24 mouse cellular contexts compared by ENCODE assay signal in the genomic region with DNA sequence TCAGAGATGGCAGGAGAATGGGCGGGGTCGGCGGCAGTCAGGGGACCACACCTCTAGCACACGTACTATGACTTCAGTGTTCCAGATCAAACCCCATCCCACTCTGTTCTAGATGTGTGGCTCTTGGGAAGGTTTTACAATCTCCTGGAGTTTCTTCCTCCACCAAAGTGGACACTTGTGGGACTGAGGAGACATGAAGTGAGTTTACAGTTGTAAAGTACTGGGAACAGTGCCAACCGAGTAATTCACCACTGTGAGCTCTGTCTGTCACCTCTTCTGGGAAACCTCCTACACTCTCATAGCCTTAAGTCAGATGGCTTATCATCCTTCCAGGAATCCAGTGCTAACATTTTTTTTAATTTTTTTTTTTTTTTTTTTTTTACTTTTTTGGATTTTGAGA.
DNase-seq lines count a peak whose midpoint lies in the region; ATAC-seq and TF ChIP-seq lines count a peak whose summit lies in the region.
"Had no signal": no experiment of that assay in that cellular context is flagged by ENCODE, and none has a peak within 500 bp of the region (broad histone marks: within the 10 kb centered on the region; RNA-seq: fewer than 3 reads in every experiment).

No protein-coding gene starts in this region.

- H3K9me3 ChIP-seq in intestine, postnatal 0 days (ENCODE audit: control insufficient read depth) = no peaks in the 10 kb centered on the region
- H3K9me3 ChIP-seq in intestine, embryonic 15.5 days = 0 out of 2 replicates have a peak, but pooled peaks cover 2% of the 10 kb centered on the region
- H3K9me3 ChIP-seq: limb, embryonic 10.5 days; liver, embryonic 15.5 days; neural tube, embryonic 15.5 days had no signal

- 0 out of 2 replicates have a peak, but pooled peaks cover 4% of the 10 kb centered on the region for H3K4me1 ChIP-seq in intestine, postnatal 0 days (replicated peaks; ENCODE audit: control insufficient read depth, insufficient read depth, low read length)
- H3K4me1 ChIP-seq in intestine, embryonic 15.5 days (replicated peaks) = 0 out of 2 replicates have a peak, but pooled peaks cover 2% of the 10 kb centered on the region

- peak; percentile 61 for ATAC-seq in intestine, postnatal 0 days
- ATAC-seq in intestine, embryonic 15.5 days = no peak
- ATAC-seq: CD4-positive, CD25-positive, alpha-beta regulatory T cell, adult 4 months had no signal

- WGBS in intestine, postnatal 0 days = 64% methylated on average over 5 of the region's 5 CpGs
- WGBS in intestine, embryonic 15.5 days = 83% methylated on average over 5 of the region's 5 CpGs

- DNase-seq in 3T3-L1 (ENCODE audit: low read depth, low spot score) (peak; percentile 59), MEL-GATA-1-ER (ENCODE audit: extremely low read depth, low read depth) (peak; percentile 60)
- DNase-seq in c-Kit-positive CD71-positive TER-119-negative erythroid progenitor cells, embryonic 14.5 days (ENCODE audit: low read depth) = peak; percentile 25
- DNase-seq in Muller cell, postnatal 12 days (ENCODE audit: inconsistent ontology term) = no peak
- DNase-seq in cerebellum, adult 8-10 months = no peak
- no peak for DNase-seq in gastrocnemius, postnatal 36 days
- DNase-seq: cerebellum, postnatal 10 days; gastrocnemius, postnatal 10 days; heart, adult 11 months; heart, postnatal 10 days; kidney, adult 18-20 months; liver; lung, postnatal 36 days had no signal

- H3K4me3 ChIP-seq in intestine, postnatal 0 days (ENCODE audit: low read depth, low read length) = no peak overlapping the region
- H3K4me3 ChIP-seq in intestine, embryonic 15.5 days (replicated peaks) = no peak overlapping the region
- H3K4me3 ChIP-seq: embryonic facial prominence, embryonic 10.5 days; forebrain, embryonic 10.5 days; heart, embryonic 12.5 days; limb, embryonic 10.5 days; liver, embryonic 15.5 days; midbrain, embryonic 10.5 days; neural tube, embryonic 15.5 days had no signal

- TF ChIP-seq CTCF in intestine, postnatal 0 days (IDR thresholded peaks at IDR 0.05; ENCODE audit: low read depth) = no peak

- H3K9ac ChIP-seq in intestine, postnatal 0 days (ENCODE audit: low read depth, low read length) = no peak overlapping the region
- H3K9ac ChIP-seq in intestine, embryonic 15.5 days = no peak overlapping the region
- H3K9ac ChIP-seq: heart, embryonic 12.5 days; liver, embryonic 15.5 days; neural tube, embryonic 15.5 days had no signal

- intact Hi-C loops in gastrocnemius, postnatal 36 days (cut with DNase I) = loop anchor here (5.0 kb wide), 2 partner anchors 105 to 275 kb away; partner anchors contain the start of gene Fam43a

- no peak overlapping the region for H3K27ac ChIP-seq in intestine, postnatal 0 days (ENCODE audit: low read depth, low read length)
- H3K27ac ChIP-seq in intestine, embryonic 15.5 days = no peak overlapping the region
- H3K27ac ChIP-seq: embryonic facial prominence, embryonic 10.5 days; limb, embryonic 10.5 days; liver, embryonic 15.5 days; midbrain, embryonic 10.5 days; neural tube, embryonic 15.5 days; stomach, postnatal 0 days had no signal

- no peaks in the 10 kb centered on the region for H3K27me3 ChIP-seq in intestine, postnatal 0 days (replicated peaks; ENCODE audit: control insufficient read depth, insufficient read depth, low read length)
- no peaks in the 10 kb centered on the region for H3K27me3 ChIP-seq in intestine, embryonic 15.5 days (replicated peaks)
- H3K27me3 ChIP-seq: heart, embryonic 12.5 days; liver, embryonic 15.5 days; neural tube, embryonic 15.5 days had no signal

- no peaks in the 10 kb centered on the region for H3K36me3 ChIP-seq in intestine, postnatal 0 days (ENCODE audit: control insufficient read depth, insufficient read depth)
- no peaks in the 10 kb centered on the region for H3K36me3 ChIP-seq in intestine, embryonic 15.5 days
- H3K36me3 ChIP-seq: embryonic facial prominence, embryonic 10.5 days; forebrain, embryonic 10.5 days; heart, embryonic 12.5 days; limb, embryonic 10.5 days; liver, embryonic 15.5 days; midbrain, embryonic 10.5 days; neural tube, embryonic 15.5 days had no signal

- H3K4me2 ChIP-seq in intestine, postnatal 0 days (replicated peaks; ENCODE audit: low read depth) = no peak overlapping the region
- no peak overlapping the region for H3K4me2 ChIP-seq in intestine, embryonic 15.5 days (replicated peaks)
- H3K4me2 ChIP-seq: heart, embryonic 12.5 days; liver, embryonic 15.5 days; neural tube, embryonic 15.5 days had no signal

Comparison
In these comparisons a context has a peak if more than half of its experiments do, and no peak if none do; other contexts are left out.
1. DNase-seq: peak in 3T3-L1 (single experiment), MEL-GATA-1-ER (single experiment) and c-Kit-positive CD71-positive TER-119-negative erythroid progenitor cells, embryonic 14.5 days (single experiment); none in Muller cell, postnatal 12 days (single experiment), cerebellum, adult 8-10 months (single experiment) and gastrocnemius, postnatal 36 days (0 of 2).